Mouse (Mus musculus): ENCODE measurements at regions not wholly inside any gene's neighbourhood (a gene's known extent, or its start where the extent isn't known, plus 50 kb on each side); places are given as distances from the start of the nearest gene placed in this dataset.

GRCm38 (mm10) chr9:63876886-63877285 is 119.1 kb upstream of the Smad3 start:
- ATAC-seq (ENCODE audit: low FRiP score, low read depth), result no peak
- H3K9ac ChIP-seq (replicated peaks), result no peak overlapping the region
- peaks cover 29% of the 10 kb centered on the region for H3K4me1 ChIP-seq
- H3K27ac ChIP-seq (replicated peaks), result no peak overlapping the region
- no peak overlapping the region for H3K4me3 ChIP-seq
- whole genome bisulfite sequencing, result 56% methylated on average over 13 of the region's 13 CpGs
- no peaks in the 10 kb centered on the region for H3K9me3 ChIP-seq
- no peak overlapping the region for H3K4me2 ChIP-seq (replicated peaks)
- no peaks in the 10 kb centered on the region for H3K36me3 ChIP-seq
- peaks cover 16% of the 10 kb centered on the region for H3K27me3 ChIP-seq

GRCm38 (mm10) chr9:63876023-63876422 is 118.2 kb upstream of the Smad3 start:
- Histone ChIP-seq H3K27ac (replicated peaks) (no peak overlapping the region), H3K27me3 (peaks cover 13% of the 10 kb centered on the region), H3K4me3 (no peak overlapping the region), H3K36me3 (no peaks in the 10 kb centered on the region), H3K9me3 (no peaks in the 10 kb centered on the region), H3K9ac (replicated peaks) (no peak overlapping the region), H3K4me1 (peaks cover 21% of the 10 kb centered on the region), H3K4me2 (replicated peaks) (no peak overlapping the region)
- 94% methylated on average over 12 of the region's 12 CpGs for WGBS
- ATAC-seq (ENCODE audit: low FRiP score, low read depth), result no peak

- Histone ChIP-seq H3K27me3 (peaks cover 13% of the 10 kb centered on the region), H3K9me3 (0 out of 2 replicates have a peak, but pooled peaks cover 3% of the 10 kb centered on the region), H3K9ac (replicated peaks) (no peak overlapping the region), H3K4me2 (replicated peaks) (no peak overlapping the region), H3K27ac (replicated peaks) (no peak overlapping the region), H3K36me3 (no peaks in the 10 kb centered on the region), H3K4me1 (peaks cover 14% of the 10 kb centered on the region), H3K4me3 (no peak overlapping the region)
- WGBS, result 92% methylated on average over 5 of the region's 5 CpGs
- ATAC-seq (ENCODE audit: low FRiP score, low read depth), result no peak
These were observed 117.4 kb upstream of the Smad3 start for GRCm38 (mm10) chr9:63875193-63875592.

GRCm38 (mm10) chr9:63864350-63864749 is 106.6 kb upstream of the Smad3 start:
- ATAC-seq (ENCODE audit: low FRiP score, low read depth), result no peak
- peaks cover 4% of the 10 kb centered on the region; the same call in 1 of the 2 replicates for H3K27me3 ChIP-seq
- peak overlapping the region; percentile 42; the same call in 1 of the 2 replicates for H3K27ac ChIP-seq (replicated peaks)
- H3K4me2 ChIP-seq (replicated peaks), result no peak overlapping the region
- 36% methylated on average over 11 of the region's 11 CpGs for WGBS
- peaks cover 8% of the 10 kb centered on the region; the same call in 1 of the 2 replicates for H3K9me3 ChIP-seq
- no peak overlapping the region for H3K4me3 ChIP-seq
- H3K36me3 ChIP-seq, result no peaks in the 10 kb centered on the region
- peaks cover 11% of the 10 kb centered on the region for H3K4me1 ChIP-seq
- no peak overlapping the region for H3K9ac ChIP-seq (replicated peaks)

- no peak overlapping the region for H3K27ac ChIP-seq (replicated peaks)
- H3K9ac ChIP-seq (replicated peaks), result no peak overlapping the region
- WGBS, result 86% methylated on average over 4 of the region's 4 CpGs
- peaks cover 4% of the 10 kb centered on the region; the same call in 1 of the 2 replicates for H3K27me3 ChIP-seq
- no peak overlapping the region for H3K4me3 ChIP-seq
- no peaks in the 10 kb centered on the region for H3K36me3 ChIP-seq
- H3K4me1 ChIP-seq, result peaks cover 11% of the 10 kb centered on the region
- H3K9me3 ChIP-seq, result peaks cover 5% of the 10 kb centered on the region; the same call in 1 of the 2 replicates
- H3K4me2 ChIP-seq (replicated peaks), result no peak overlapping the region
- no peak for ATAC-seq (ENCODE audit: low FRiP score, low read depth)
These were observed 105.5 kb upstream of the Smad3 start for GRCm38 (mm10) chr9:63863328-63863727.

GRCm38 (mm10) chr9:63862427-63862826 is 104.6 kb upstream of the Smad3 start:
- 33% methylated on average over 6 of the region's 6 CpGs for WGBS

GRCm38 (mm10) chr9:63861418-63861817 is 103.6 kb upstream of the Smad3 start:
- Histone ChIP-seq H3K9me3 (peaks cover 5% of the 10 kb centered on the region; the same call in 1 of the 2 replicates), H3K27me3 (peaks cover 4% of the 10 kb centered on the region; the same call in 1 of the 2 replicates), H3K4me1 (peaks cover 14% of the 10 kb centered on the region), H3K9ac (replicated peaks) (no peak overlapping the region), H3K36me3 (no peaks in the 10 kb centered on the region), H3K4me3 (no peak overlapping the region), H3K27ac (replicated peaks) (no peak overlapping the region), H3K4me2 (replicated peaks) (no peak overlapping the region)
- no peak for ATAC-seq (ENCODE audit: low FRiP score, low read depth)
- 88% methylated on average over 4 of the region's 4 CpGs for WGBS

More at GRCm38 (mm10) chr9:63862427-63862826, 104.6 kb upstream of the Smad3 start:
- Histone ChIP-seq H3K4me3 (no peak overlapping the region), H3K4me1 (peaks cover 11% of the 10 kb centered on the region), H3K27me3 (peaks cover 4% of the 10 kb centered on the region; the same call in 1 of the 2 replicates), H3K36me3 (no peaks in the 10 kb centered on the region), H3K27ac (replicated peaks) (no peak overlapping the region), H3K9ac (replicated peaks) (no peak overlapping the region), H3K4me2 (replicated peaks) (no peak overlapping the region), H3K9me3 (peaks cover 5% of the 10 kb centered on the region; the same call in 1 of the 2 replicates)
- ATAC-seq (ENCODE audit: low FRiP score, low read depth), result no peak

- Histone ChIP-seq H3K4me2 (replicated peaks) (no peak overlapping the region), H3K9ac (replicated peaks) (no peak overlapping the region), H3K9me3 (no peaks in the 10 kb centered on the region), H3K4me1 (peaks cover 15% of the 10 kb centered on the region), H3K27me3 (peaks cover 4% of the 10 kb centered on the region; the same call in 1 of the 2 replicates), H3K36me3 (no peaks in the 10 kb centered on the region), H3K4me3 (no peak overlapping the region), H3K27ac (replicated peaks) (no peak overlapping the region)
- ATAC-seq (ENCODE audit: low FRiP score, low read depth), result no peak
- 87% methylated on average over 2 of the region's 2 CpGs for WGBS
These were observed 102.4 kb upstream of the Smad3 start for GRCm38 (mm10) chr9:63860196-63860595.

- Histone ChIP-seq H3K27ac (replicated peaks) (no peak overlapping the region), H3K4me2 (replicated peaks) (no peak overlapping the region), H3K4me3 (no peak overlapping the region), H3K27me3 (no peaks in the 10 kb centered on the region; the same call in 1 of the 2 replicates), H3K9me3 (no peaks in the 10 kb centered on the region), H3K9ac (replicated peaks) (no peak overlapping the region), H3K4me1 (peaks cover 4% of the 10 kb centered on the region; the same call in 1 of the 2 replicates), H3K36me3 (no peaks in the 10 kb centered on the region)
- WGBS, result 78% methylated on average over 9 of the region's 9 CpGs
- no peak for ATAC-seq (ENCODE audit: low FRiP score, low read depth)
These were observed 98.4 kb upstream of the Smad3 start for GRCm38 (mm10) chr9:63856065-63856736.

GRCm38 (mm10) chr9:63851809-63852208 is 94.0 kb upstream of the Smad3 start:
- WGBS, result 72% methylated on average over 12 of the region's 12 CpGs
- no peak overlapping the region for H3K9ac ChIP-seq (replicated peaks)
- H3K4me1 ChIP-seq, result peaks cover 4% of the 10 kb centered on the region; the same call in 1 of the 2 replicates
- ATAC-seq (ENCODE audit: low FRiP score, low read depth), result no peak
- no peaks in the 10 kb centered on the region for H3K36me3 ChIP-seq
- H3K4me2 ChIP-seq (replicated peaks), result no peak overlapping the region
- H3K4me3 ChIP-seq, result no peak overlapping the region
- no peak overlapping the region for H3K27ac ChIP-seq (replicated peaks)
- H3K27me3 ChIP-seq, result no peaks in the 10 kb centered on the region
- no peaks in the 10 kb centered on the region for H3K9me3 ChIP-seq

- ATAC-seq (ENCODE audit: low FRiP score, low read depth), result no peak
- H3K4me1 ChIP-seq, result no peaks in the 10 kb centered on the region
- no peak overlapping the region for H3K9ac ChIP-seq (replicated peaks)
- no peak overlapping the region for H3K4me3 ChIP-seq
- H3K9me3 ChIP-seq, result no peaks in the 10 kb centered on the region
- H3K36me3 ChIP-seq, result no peaks in the 10 kb centered on the region
- H3K4me2 ChIP-seq (replicated peaks), result no peak overlapping the region
- H3K27ac ChIP-seq (replicated peaks), result no peak overlapping the region
- peaks cover 4% of the 10 kb centered on the region; the same call in 1 of the 2 replicates for H3K27me3 ChIP-seq
- WGBS, result 75% methylated on average over 2 of the region's 2 CpGs
These were observed 92.5 kb upstream of the Smad3 start for GRCm38 (mm10) chr9:63850316-63850693.

- Histone ChIP-seq H3K4me2 (replicated peaks) (no peak overlapping the region), H3K9me3 (no peaks in the 10 kb centered on the region), H3K4me1 (no peaks in the 10 kb centered on the region), H3K9ac (replicated peaks) (no peak overlapping the region), H3K36me3 (no peaks in the 10 kb centered on the region), H3K27me3 (peaks cover 10% of the 10 kb centered on the region; the same call in 1 of the 2 replicates), H3K4me3 (no peak overlapping the region), H3K27ac (replicated peaks) (no peak overlapping the region)
- no peak for ATAC-seq (ENCODE audit: low FRiP score, low read depth)
- WGBS, result 80% methylated on average over 12 of the region's 12 CpGs
These were observed 91.9 kb upstream of the Smad3 start for GRCm38 (mm10) chr9:63849564-63850315.

All from midbrain, embryonic 12.5 days (tissue).